Mouse (Mus musculus) effector memory CD4-positive, alpha-beta T cell, adult 5 months (primary cell): ENCODE measurements around the gene Mms22l. TPM values are rescaled to one million over a fixed set of nuclear protein-coding genes. Genes with fewer than 3 reads are reported as not detected.

Experiments
- polyA plus RNA-seq: library from polyadenylated mRNA; unstranded; fragments of 100-300 nt; shearing (Covaris generic); gene quantifications from one replicate; pipeline ENCODE4 v1.2.1, GENCODE M21; 2017

Gene Mms22l
- polyA plus RNA-seq, result 13.9 TPM

DNA sequence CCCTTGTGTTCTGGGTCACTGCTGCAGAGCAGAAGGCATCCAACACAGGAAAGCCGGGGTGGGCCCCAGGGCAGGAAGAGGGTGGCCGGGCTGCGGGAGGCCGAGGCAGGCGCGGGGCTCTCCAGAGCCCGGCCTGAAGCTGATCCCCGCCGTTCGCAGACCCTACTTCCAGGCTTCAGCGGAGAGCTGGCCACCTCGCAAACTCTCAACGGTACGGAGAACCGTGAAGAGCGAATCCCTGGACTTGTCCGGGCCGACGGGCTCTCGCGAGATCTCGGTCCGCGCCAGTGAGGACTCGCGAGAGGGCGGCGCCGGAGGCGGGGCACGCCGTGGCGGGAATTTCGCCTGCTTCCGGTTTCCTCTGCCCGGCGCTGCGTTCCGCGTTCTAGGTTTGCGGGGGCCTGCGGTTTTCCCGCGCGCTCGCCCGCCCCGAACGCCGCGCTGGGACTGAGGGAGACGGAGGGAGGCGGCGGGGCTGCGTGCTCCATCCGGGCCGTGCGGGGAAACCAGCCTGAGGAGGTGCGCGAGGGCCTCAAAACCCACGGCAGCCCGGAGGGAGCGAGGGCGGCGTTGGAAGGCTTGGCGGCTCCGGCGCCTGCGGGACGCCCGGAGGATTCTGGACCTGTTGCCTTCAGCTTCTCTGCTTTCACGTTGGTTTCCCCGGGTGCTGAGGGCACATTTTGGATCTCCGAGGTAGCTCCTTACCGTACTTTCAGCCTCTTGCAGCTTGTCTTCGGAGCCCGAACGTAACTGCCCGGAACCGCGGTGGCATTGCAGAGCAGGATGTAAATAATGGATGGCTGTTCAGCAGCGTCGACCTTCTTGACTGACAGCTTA is at the start of gene Mms22l:
Mms22l (plus strand) TSS at position 336 of the 837 bp plus-strand sequence.

